Mouse (Mus musculus) heart, postnatal 0 days (tissue): ENCODE data around the gene Emc3. TPM values are rescaled to one million over a fixed set of nuclear protein-coding genes. Genes with fewer than 3 reads are reported as not detected.

ENCODE experiments used
- ATAC-seq: fragments of 200-750 bp; cut with Nextera tagmentation; 2 replicates; pipeline ENCODE4 v1.8.0; 2017; ENCODE audit warnings: low read depth, moderate number of reproducible peaks, moderate library complexity; ENCODE audit not compliant: insufficient read depth
- DNase-seq: peaks from one replicate; pipeline ENCODE4 v3.0.0-alpha.2; 2016; ENCODE audit warnings: low spot score
- H3K27ac ChIP-seq: fragments of 300-500 bp; sonication (generic); 2 replicates; pipeline ENCODE4 v1.5.1; 2014; ENCODE audit warnings: low read depth, mild to moderate bottlenecking
- H3K27me3 ChIP-seq: fragments of 300-500 bp; sonication (generic); 2 replicates; pipeline ENCODE4 v1.6.1; 2014; ENCODE audit warnings: low read length, mixed read lengths; ENCODE audit not compliant: control insufficient read depth, insufficient read depth
- H3K36me3 ChIP-seq: fragments of 300-500 bp; sonication (generic); replicated peaks from 2 replicates; pipeline ENCODE4 v1.6.1; 2014; ENCODE audit warnings: low read length, mixed read lengths; ENCODE audit not compliant: control insufficient read depth, insufficient read depth
- H3K4me1 ChIP-seq: fragments of 300-500 bp; sonication (generic); 2 replicates; pipeline ENCODE4 v1.6.1; 2014; ENCODE audit warnings: antibody characterized with exemption; ENCODE audit not compliant: control insufficient read depth, insufficient read depth
- H3K4me2 ChIP-seq: fragments of 300-500 bp; sonication (generic); 2 replicates; pipeline ENCODE4 v1.6.1; 2014; ENCODE audit warnings: low read depth, mild to moderate bottlenecking, low read length, moderate library complexity
- H3K4me3 ChIP-seq: fragments of 300-500 bp; sonication (generic); 2 replicates; pipeline ENCODE4 v1.5.1; 2014; ENCODE audit warnings: low read depth, low read length
- H3K9ac ChIP-seq: fragments of 300-500 bp; sonication (generic); replicated peaks from 2 replicates; pipeline ENCODE4 v1.6.1; 2014; ENCODE audit warnings: low read depth, low read length, mixed read lengths
- H3K9me3 ChIP-seq: fragments of 300-500 bp; sonication (generic); replicated peaks from 2 replicates; pipeline ENCODE4 v1.6.1; 2016; ENCODE audit warnings: low read length; ENCODE audit not compliant: control insufficient read depth
- CTCF ChIP-seq: IDR thresholded peaks from 2 replicates; pipeline ENCODE4 v1.5.1; 2016; ENCODE audit warnings: antibody characterized with exemption, control low read depth, low read depth
- EP300 ChIP-seq: IDR thresholded peaks from 2 replicates; pipeline ENCODE4 v1.6.1; 2016; ENCODE audit warnings: antibody characterized with exemption, low read depth
- WGBS: fragments of 180-500 bp; shearing (Covaris S2); extraction: QIAGEN DNeasy Blood & Tissue Kit; methylation state at CpG from one replicate; pipeline ENCODE4 v1.1.7; 2014; 5-methylcytosine and 5-hydroxymethylcytosine counted together
- polyA plus RNA-seq: library from polyadenylated mRNA; unstranded; fragments of >200 nt; fragmentation: Nextera tagmentation; extraction: Ambion mirVana; gene quantifications from 2 replicates; pipeline ENCODE4 v1.2.1, GENCODE M21; 2015
- total RNA-seq: library from RNA; depleted of rRNA; stranded (reverse); fragments of >200 nt; gene quantifications from 2 replicates; pipeline ENCODE4 v1.2.3, GENCODE M21; 2014; ENCODE audit warnings: low replicate concordance

Emc3 gene
- total and polyA plus RNA-seq, 2 experiments from 2014 or later = 78.3 to 79.4 TPM

DNA sequence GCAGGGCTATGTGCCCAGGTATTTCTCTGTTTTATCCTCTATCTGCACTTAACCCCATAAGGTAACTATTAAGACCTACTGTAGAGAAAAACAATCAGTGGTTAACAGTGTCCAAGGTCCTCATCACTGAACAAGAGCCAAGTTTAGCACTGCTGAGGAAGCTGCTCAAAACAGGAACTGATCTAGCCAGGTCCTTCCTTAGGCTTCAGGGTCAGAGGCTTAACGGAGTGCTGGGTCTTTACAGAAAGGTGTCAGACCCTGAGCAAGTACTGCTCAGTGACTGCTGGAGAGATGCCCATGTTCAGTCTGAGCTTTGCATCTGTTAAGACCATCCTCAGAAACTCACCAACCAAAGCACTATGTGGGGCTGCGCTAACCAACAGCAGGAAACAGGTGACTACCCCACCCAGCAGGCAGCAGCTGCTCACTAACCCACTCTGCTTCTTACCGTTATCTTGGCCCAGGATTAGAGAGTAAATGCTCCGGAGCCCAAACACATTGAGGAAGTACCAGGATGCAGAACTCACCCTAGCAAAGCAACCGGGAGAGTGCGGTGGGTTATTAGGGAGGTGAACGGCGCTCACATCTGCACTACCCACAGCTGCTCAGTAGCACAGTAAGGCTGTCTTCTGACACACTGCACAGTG is 13.9 kb downstream of the Emc3 start:
- Histone ChIP-seq H3K27ac (peak overlapping the region; percentile 43; the same call in 1 of the 2 replicates), H3K27me3 (no peaks in the 10 kb centered on the region), H3K9me3 (no peaks in the 10 kb centered on the region), H3K9ac (no peak overlapping the region), H3K4me3 (no peak overlapping the region), H3K4me1 (no peaks in the 10 kb centered on the region), H3K4me2 (no peak overlapping the region), H3K36me3 (peaks cover 94% of the 10 kb centered on the region)
- ATAC-seq = no peak
- no peak for DNase-seq
- TF ChIP-seq CTCF (no peak), EP300 (no peak)
- 83% methylated on average over 8 of the region's 8 CpGs for WGBS

GRCm38 (mm10) chr6:113514600-113514999 is 16.9 kb downstream of the Emc3 start:
- Histone ChIP-seq H3K36me3 (peaks cover 70% of the 10 kb centered on the region), H3K4me1 (no peaks in the 10 kb centered on the region), H3K27me3 (no peaks in the 10 kb centered on the region), H3K9me3 (no peaks in the 10 kb centered on the region), H3K4me2 (no peak overlapping the region), H3K4me3 (no peak overlapping the region), H3K9ac (no peak overlapping the region), H3K27ac (no peak overlapping the region)
- WGBS = 93% methylated on average over 3 of the region's 3 CpGs
- DNase-seq (no peak), ATAC-seq (no peak)
- TF ChIP-seq EP300 (no peak), CTCF (no peak)

GRCm38 (mm10) chr6:113513944-113514343 is 17.5 kb downstream of the Emc3 start:
- DNase-seq = no peak
- Histone ChIP-seq H3K4me3 (no peak overlapping the region), H3K9ac (no peak overlapping the region), H3K4me2 (no peak overlapping the region), H3K9me3 (no peaks in the 10 kb centered on the region), H3K27me3 (no peaks in the 10 kb centered on the region), H3K27ac (no peak overlapping the region), H3K4me1 (no peaks in the 10 kb centered on the region), H3K36me3 (peaks cover 63% of the 10 kb centered on the region)
- 90% methylated on average over 6 of the region's 6 CpGs for WGBS
- no peak for ATAC-seq
- TF ChIP-seq CTCF = no peak
- no peak for TF ChIP-seq EP300

GRCm38 (mm10) chr6:113508947-113509280 is 22.5 kb downstream of the Emc3 start:
- no peak for ATAC-seq
- no peak for DNase-seq
- Histone ChIP-seq H3K9me3 (no peaks in the 10 kb centered on the region), H3K9ac (no peak overlapping the region), H3K27me3 (no peaks in the 10 kb centered on the region), H3K36me3 (peaks cover 14% of the 10 kb centered on the region), H3K4me2 (no peak overlapping the region), H3K4me3 (no peak overlapping the region), H3K4me1 (0 out of 2 replicates have a peak, but pooled peaks cover 8% of the 10 kb centered on the region), H3K27ac (no peak overlapping the region)
- 45% methylated on average over 5 of the region's 5 CpGs for whole genome bisulfite sequencing
- TF ChIP-seq EP300 (no peak), CTCF (no peak)

GRCm38 (mm10) chr6:113508272-113508946 is 23.0 kb downstream of the Emc3 start:
- TF ChIP-seq EP300 = no peak
- TF ChIP-seq CTCF = no peak

More at GRCm38 (mm10) chr6:113508272-113508946, 23.0 kb downstream of the Emc3 start:
- 0 out of 2 replicates have a peak, but pooled peaks cover 8% of the 10 kb centered on the region for H3K4me1 ChIP-seq
- H3K27ac ChIP-seq = no peak overlapping the region
- ATAC-seq (peak; percentile 41; the same call in 1 of the 2 replicates), DNase-seq (no peak)
- no peaks in the 10 kb centered on the region for H3K27me3 ChIP-seq
- no peak overlapping the region for H3K4me3 ChIP-seq
- H3K4me2 ChIP-seq = no peak overlapping the region
- peaks cover 9% of the 10 kb centered on the region; the same call in 1 of the 2 replicates for H3K36me3 ChIP-seq
- H3K9ac ChIP-seq = no peak overlapping the region
- H3K9me3 ChIP-seq = 0 out of 2 replicates have a peak, but pooled peaks cover under 1% of the 10 kb centered on the region
- 36% methylated on average over 7 of the region's 7 CpGs for WGBS
